Mouse (Mus musculus) lung, postnatal 36 days (tissue): ENCODE measurements around the gene H2afy2.

Experiments used
- DNase-seq: peaks from one replicate; pipeline ENCODE4 v3.0.0; 2022; ENCODE audit warnings: mixed read lengths

H2afy2 gene

GRCm38 (mm10) chr10:61720331-61720730 is 63.6 kb downstream of the H2afy2 start:
- DNase-seq, result no peak

DNA sequence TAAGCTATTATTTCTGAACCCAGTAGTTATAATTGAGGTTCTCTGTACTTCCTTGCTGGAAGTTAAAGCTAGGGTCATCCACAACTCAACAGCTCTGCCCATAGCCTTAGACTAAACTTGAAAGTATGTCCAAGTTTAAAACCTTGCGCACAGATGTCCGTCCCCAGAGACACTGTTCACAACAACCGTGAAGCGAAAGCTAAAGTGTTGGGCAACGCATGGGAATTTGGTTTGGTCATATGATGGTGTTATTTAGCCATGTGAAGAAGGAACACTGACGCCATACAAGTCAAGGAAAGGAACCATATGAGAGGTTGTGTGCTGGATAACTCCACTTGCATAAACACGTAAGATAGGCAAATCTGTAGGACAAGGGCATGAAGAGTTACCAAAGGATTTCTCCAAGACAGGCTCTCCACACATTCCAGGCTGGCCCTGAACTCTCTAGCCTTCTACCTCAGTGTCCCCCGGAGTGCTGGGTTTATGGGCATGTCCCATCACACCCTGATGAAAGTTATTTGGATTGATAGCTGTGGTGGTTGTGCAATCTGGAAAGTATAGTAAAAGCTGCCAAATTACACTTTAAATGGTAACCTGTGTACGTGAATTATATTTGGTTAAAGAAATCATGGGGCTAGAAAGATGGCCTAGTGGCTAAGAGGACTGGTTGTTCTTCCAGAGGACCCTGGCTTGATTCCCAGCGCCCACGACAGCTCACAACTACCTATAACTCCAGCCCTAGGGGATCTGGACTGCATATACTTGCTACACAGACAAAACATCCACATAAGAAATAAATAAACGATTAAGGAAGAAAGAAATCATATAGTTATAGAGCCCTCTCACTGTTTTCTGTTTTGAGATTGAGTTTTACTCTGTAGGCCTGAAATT is 66.3 kb downstream of the H2afy2 start:
- DNase-seq, result peak; percentile 59

DNA sequence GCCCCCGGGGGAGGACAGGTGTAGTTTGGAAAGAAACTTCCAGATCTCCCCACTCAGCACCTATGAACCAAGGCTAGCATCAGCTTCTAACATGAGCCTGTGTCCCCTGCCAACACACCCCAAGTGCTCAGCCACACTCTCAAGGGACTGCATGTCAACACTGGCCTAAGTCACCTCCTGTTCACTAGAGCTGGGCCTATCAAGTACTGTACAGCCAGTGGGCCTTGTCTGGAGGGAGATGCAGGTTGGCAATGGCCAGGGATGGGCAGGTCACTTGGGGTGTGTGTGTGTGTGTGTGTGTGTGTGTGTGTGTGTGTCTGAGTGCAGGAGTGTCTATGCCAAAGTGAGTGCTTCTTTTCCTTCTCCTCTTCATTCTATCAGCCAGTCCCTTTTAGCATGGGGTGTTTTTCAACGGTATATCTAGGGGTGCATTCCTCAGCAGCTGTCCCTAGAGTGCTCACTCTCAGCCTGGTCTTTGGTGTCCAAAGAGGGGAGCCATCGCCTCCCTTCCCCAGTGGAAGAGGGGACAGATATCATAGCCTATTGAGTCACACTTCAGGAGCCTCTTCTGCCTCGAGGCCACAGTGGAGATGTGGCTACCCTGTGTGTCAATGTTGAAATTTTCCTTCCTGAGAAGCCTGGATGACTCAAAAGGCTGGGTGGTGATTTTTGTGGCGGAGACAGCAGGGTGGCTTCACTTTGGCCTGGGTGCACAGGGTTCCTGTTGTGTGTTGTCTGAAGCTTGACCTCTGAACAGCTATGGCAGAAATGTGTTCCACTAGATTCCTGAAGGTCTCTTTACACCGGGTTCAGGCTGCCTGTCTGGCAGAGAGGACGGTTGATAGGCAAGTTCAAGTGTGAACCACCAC is 67.7 kb downstream of the H2afy2 start:
- DNase-seq, result peak; percentile 49

DNA sequence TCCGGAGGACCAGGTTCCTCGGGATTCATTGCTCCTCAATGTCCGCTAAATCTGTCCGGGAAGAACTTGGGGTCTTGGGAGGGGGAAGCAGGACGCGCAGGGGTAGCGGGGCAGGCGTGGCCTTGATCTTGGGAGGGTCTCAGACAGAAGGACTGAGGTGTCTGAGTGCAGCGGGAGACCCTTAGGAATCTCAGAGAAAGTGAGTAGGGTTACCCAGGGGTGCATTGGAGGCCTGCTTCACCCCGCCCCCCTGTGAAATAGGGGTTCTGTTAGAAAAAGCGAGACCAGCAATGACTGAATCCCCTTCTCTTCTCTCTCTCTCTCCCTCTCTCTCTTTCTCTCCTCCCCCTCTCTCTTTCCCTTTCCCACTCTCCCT is 68.5 kb downstream of the H2afy2 start:
- no peak for DNase-seq

DNA sequence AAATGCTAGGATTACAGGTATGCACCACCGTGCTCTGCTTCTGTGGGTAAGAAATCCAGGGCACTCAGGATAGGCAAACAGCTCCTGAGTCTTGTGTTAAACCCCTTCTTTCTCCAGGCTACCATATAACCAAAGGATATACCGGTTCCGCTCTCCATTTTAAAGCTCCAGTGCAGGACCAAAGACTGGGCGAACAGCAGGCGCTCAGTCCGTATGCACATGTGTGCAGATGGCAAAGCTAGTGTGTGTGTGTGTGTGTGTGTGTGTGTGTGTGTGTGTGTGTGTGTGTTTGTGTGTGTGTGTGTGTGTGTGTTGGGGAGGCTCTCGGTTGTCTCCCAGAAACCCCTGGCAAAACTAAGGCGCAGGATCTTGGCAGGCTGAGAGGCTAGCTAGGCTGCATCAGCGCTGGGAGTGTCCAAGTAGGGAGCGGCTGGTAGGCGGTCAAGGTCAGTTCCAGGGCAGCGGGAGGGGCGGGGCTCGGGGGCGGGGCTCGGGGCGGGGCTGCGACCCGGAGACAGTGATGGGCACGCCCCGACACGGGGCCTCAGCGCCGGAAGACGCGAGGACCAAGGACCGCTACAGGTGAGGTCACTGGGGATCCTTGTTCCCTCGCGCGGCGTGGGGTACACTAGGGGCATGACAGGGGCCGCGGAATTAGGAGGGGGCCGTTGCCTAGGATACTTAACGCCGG is 69.0 kb downstream of the H2afy2 start, which contains the start of gene Aifm2:
Gene Aifm2 (plus strand): TSS at position 493 of the 691 bp plus-strand sequence.
- peak; percentile 82 for DNase-seq

DNA sequence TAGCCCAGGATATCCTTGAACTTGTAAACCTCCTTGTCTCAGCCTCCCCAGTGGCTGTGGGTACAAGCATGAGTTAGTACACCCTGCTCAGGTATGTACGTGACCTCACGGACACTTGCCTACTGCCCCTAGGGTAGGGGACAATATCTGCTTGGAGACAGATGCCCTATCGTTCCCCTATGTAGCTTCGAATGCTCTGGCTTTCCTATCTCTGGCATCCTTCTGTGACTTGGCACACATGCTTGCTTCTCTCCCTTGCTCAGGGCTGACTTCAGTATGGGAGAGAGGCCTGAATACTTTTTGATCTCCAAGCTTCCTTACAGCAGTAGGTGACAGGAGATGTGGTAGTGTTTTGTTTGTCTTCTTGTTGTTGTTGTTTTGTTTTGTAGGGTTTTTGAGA is 69.8 kb downstream of the H2afy2 start:
- DNase-seq, result no peak

- DNase-seq, result no peak
Measured at GRCm38 (mm10) chr10:61713601-61714000, 70.3 kb downstream of the H2afy2 start.

GRCm38 (mm10) chr10:61706412-61707375 is 77.3 kb downstream of the H2afy2 start:
- no peak for DNase-seq

- DNase-seq, result no peak
Measured at GRCm38 (mm10) chr10:61704663-61705062, 79.3 kb downstream of the H2afy2 start.

DNA sequence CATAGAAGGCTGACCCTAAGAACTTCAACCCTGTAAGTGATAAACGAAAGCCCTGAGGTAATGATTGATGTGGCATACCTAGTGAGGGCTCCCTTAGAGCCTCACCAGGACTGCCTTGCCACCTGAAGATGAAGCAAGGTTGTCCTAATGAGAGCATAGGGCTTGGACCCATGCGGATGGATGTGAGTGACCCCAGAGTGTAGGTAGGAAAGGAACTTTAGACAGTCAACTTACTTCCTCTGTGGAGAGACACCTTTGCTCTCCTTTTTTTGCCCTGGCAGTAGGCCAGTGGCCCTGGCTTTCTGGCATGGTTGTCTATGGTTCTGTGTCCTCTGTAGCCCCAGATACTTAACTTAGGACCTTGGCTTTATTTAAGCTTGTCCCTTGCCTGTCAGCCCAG is 86.9 kb downstream of the H2afy2 start:
- DNase-seq, result no peak

DNA sequence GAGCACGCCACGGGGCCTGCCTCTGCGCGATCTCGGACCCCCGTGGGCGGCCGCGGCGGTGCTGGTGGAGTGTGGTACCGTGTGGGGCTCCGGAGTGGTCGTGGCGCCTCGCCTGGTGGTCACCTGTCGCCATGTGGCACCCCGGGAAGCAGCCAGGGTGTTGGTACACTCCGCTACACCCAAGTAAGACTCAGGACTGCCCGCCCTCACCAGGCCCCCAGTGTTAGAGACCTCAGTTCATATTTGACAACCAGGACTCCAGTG is 87.5 kb downstream of the H2afy2 start:
- no peak for DNase-seq

DNA sequence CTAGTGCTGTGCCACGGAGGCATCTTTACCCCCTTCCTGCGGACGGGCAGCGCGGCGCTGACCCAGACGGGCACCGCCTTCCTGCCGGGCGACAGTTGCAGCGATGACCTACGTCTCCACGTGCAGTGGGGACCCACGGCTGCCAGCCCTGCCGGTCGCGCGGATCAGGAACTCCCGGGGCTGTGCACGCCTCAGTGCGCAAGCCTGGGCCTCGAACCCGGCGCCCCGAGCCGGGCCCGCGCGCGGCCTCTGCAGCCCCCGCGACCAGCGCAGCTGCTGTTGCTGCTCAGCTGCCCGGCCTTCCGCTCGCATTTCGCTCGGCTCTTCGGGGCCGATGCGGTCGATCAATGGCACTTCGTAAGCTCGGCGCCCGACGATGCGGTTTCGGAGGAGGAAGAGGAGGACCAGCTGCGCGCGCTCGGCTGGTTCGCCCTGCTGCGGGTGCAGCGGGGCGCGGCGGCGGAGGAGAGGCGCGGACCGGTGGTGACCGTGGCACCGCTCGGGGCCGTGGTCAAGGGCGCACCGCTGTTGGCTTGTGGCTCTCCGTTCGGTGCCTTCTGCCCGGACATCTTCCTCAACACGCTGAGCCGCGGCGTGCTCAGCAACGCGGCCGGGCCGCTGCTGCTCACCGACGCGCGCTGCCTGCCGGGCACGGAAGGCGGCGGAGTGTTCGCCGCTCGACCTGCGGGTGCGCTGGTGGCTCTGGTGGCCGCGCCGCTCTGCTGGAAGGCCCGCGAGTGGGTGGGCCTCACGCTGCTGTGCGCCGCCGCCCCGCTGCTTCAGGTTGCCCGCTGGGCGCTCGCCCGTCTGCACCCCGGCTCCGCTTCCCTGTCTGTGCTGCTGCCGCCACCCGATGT is 88.0 kb downstream of the H2afy2 start:
- no peak for DNase-seq

- DNase-seq, result peak; percentile 99
Measured at GRCm38 (mm10) chr10:61694870-61695670, 88.9 kb downstream of the H2afy2 start, which contains the start of gene Tysnd1. TSS of gene Tysnd1 (plus strand) at chr10:61695514.

GRCm38 (mm10) chr10:61693563-61693962 is 90.4 kb downstream of the H2afy2 start:
- DNase-seq, result no peak

GRCm38 (mm10) chr10:61689405-61689804 is 94.5 kb downstream of the H2afy2 start:
- DNase-seq, result no peak
